Mouse (Mus musculus) urinary bladder, adult 2 months (tissue): ENCODE data around the gene Plekhg3. TPM values are rescaled to one million over a fixed set of nuclear protein-coding genes. Genes with fewer than 3 reads are reported as not detected.

Experiments
- DNase-seq: peaks from one replicate; pipeline ENCODE4 v3.0.0; 2022; ENCODE audit warnings: low spot score
- polyA plus RNA-seq: library from polyadenylated mRNA; depleted of rRNA; stranded (reverse); fragments of >200 nt; gene quantifications from 2 replicates; pipeline ENCODE4 v1.2.3, GENCODE M21; 2012

Gene Plekhg3
- polyA plus RNA-seq, 1 experiment: 56.5 TPM

GRCm38 (mm10) chr12:76527245-76527881 is 3.3 kb upstream of the Plekhg3 start:
- no peak for DNase-seq

GRCm38 (mm10) chr12:76528766-76529165 is 1.9 kb upstream of the Plekhg3 start:
- no peak for DNase-seq

GRCm38 (mm10) chr12:76531986-76532925 is 1.6 kb downstream of the Plekhg3 start:
- DNase-seq: no peak

GRCm38 (mm10) chr12:76532926-76533376 is 2.3 kb downstream of the Plekhg3 start:
- DNase-seq: no peak

- peak; percentile 79 for DNase-seq
These were observed 2.9 kb downstream of the Plekhg3 start for GRCm38 (mm10) chr12:76533377-76534222.

GRCm38 (mm10) chr12:76534233-76534632 is 3.5 kb downstream of the Plekhg3 start:
- DNase-seq: no peak

GRCm38 (mm10) chr12:76534641-76535283 is 4.1 kb downstream of the Plekhg3 start:
- DNase-seq: peak; percentile 46

GRCm38 (mm10) chr12:76535471-76535900 is 4.8 kb downstream of the Plekhg3 start:
- DNase-seq: peak; percentile 47

GRCm38 (mm10) chr12:76536591-76537153 is 6.0 kb downstream of the Plekhg3 start:
- no peak for DNase-seq

GRCm38 (mm10) chr12:76537434-76537833 is 6.7 kb downstream of the Plekhg3 start:
- DNase-seq: peak; percentile 47

GRCm38 (mm10) chr12:76540169-76540568 is 9.5 kb downstream of the Plekhg3 start:
- DNase-seq: no peak

GRCm38 (mm10) chr12:76540701-76541221 is 10.1 kb downstream of the Plekhg3 start:
- no peak for DNase-seq

- no peak for DNase-seq
These were observed 10.8 kb downstream of the Plekhg3 start for GRCm38 (mm10) chr12:76541475-76541874.

- DNase-seq: no peak
These were observed 11.2 kb downstream of the Plekhg3 start for GRCm38 (mm10) chr12:76541879-76542278.

GRCm38 (mm10) chr12:76545786-76546370 is 15.2 kb downstream of the Plekhg3 start:
- no peak for DNase-seq

GRCm38 (mm10) chr12:76546383-76547276 is 15.9 kb downstream of the Plekhg3 start:
- DNase-seq: no peak

GRCm38 (mm10) chr12:76547409-76548081 is 16.9 kb downstream of the Plekhg3 start:
- DNase-seq: no peak

GRCm38 (mm10) chr12:76548082-76548423 is 17.4 kb downstream of the Plekhg3 start:
- no peak for DNase-seq

- no peak for DNase-seq
These were observed 18.5 kb downstream of the Plekhg3 start for GRCm38 (mm10) chr12:76549203-76549602.
